Mouse (Mus musculus) liver, postnatal 0 days (tissue): ENCODE measurements at regions not wholly inside any gene's neighbourhood (a gene's known extent, or its start where the extent isn't known, plus 50 kb on each side); places are given as distances from the start of the nearest gene placed in this dataset.

Experiments
- CTCF ChIP-seq: sonication (generic); IDR thresholded peaks from 2 replicates; pipeline ENCODE4 v1.5.1; 2016; ENCODE audit warnings: antibody characterized with exemption, low read depth
- EP300 ChIP-seq: IDR thresholded peaks from 2 replicates; pipeline ENCODE4 v1.6.1; 2016; ENCODE audit warnings: antibody characterized with exemption, low read depth, mild to moderate bottlenecking

GRCm38 (mm10) chr12:15261604-15262003 is 555.1 kb downstream of the Trib2 start:
- TF ChIP-seq CTCF = no peak
- TF ChIP-seq EP300 = no peak
